Mouse (Mus musculus): ENCODE data around the gene Fbxo27. TPM values are rescaled to one million over a fixed set of nuclear protein-coding genes. Genes with fewer than 3 reads are reported as not detected.

Gene Fbxo27
- total and polyA plus RNA-seq, 3 experiments, result not detected

DNA sequence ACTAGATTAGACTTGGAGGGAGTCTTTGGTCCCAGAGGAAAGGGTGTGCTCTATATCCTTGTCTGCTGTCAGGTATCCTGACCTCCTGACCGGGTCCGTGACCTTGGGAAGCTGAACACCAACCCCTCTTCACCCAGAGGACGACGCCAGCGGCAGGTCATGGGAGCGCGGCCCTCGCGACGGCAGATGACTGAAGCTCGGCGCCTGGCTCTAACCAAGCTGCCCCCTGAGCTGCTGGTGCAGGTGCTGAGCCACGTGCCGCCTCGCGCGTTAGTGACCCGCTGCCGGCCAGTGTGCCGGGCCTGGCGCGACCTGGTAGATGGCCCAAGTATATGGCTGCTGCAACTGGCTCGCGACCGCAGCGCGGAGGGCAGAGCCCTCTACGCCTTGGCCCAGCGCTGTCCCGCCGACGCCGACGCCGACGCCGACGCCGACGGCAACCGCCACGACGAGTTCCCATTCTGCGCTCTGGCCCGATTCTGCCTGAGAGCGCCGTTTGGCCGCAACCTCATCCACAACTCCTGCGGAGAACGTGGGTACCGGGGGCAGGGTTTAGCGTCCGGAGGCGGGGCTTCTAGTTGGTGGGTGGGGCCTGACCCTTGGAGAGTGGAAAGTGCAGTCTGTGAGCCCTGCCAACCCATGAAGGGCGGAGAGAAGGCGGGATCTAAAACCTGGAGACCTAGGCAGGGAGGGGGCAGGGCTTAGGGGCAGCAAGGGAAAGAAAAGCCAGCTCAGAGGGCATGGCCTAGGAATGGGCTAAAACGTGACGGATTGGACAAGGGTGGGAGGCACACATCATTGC, 39.9 kb downstream of the Fbxo27 start:
- no peak overlapping the region for H3K4me3 ChIP-seq (ENCODE audit: control insufficient read depth in 1 of 2, insufficient read depth in 1 of 2, low read depth in 2 of 2, low read length in 2 of 2)
- DNase-seq (ENCODE audit: low read depth, low spot score), result no peak
- no peak for TF ChIP-seq TBP (IDR thresholded peaks at IDR 0.05; ENCODE audit: low read depth, low read length)
- TF ChIP-seq TCF12 (IDR thresholded peaks at IDR 0.05; ENCODE audit: low read depth, low read length), result no peak
- TF ChIP-seq RCOR1 (IDR thresholded peaks at IDR 0.05; ENCODE audit: low read depth, low read length), result no peak
- TF ChIP-seq EP300 (IDR thresholded peaks at IDR 0.05; ENCODE audit: low read depth in 1 of 2, low read length in 2 of 2), result no peak
- TF ChIP-seq RAD21 (IDR thresholded peaks at IDR 0.05; ENCODE audit: low read depth, low read length), result no peak
- no peak for TF ChIP-seq USF1 (IDR thresholded peaks at IDR 0.05; ENCODE audit: low read depth, low read length)
- TF ChIP-seq TAL1 (IDR thresholded peaks at IDR 0.05; ENCODE audit: low read length), result no peak
- no peak for TF ChIP-seq BHLHE40 (IDR thresholded peaks at IDR 0.05; ENCODE audit: borderline replicate concordance, low read depth, low read length)
- TF ChIP-seq ZC3H11A (IDR thresholded peaks at IDR 0.05; ENCODE audit: low read depth, low read length), result no peak
- no peak for TF ChIP-seq ZMIZ1 (IDR thresholded peaks at IDR 0.05; ENCODE audit: low read depth, low read length)
- TF ChIP-seq CHD1 (IDR thresholded peaks at IDR 0.05; ENCODE audit: low read depth, low read length), result no peak
- no peak for TF ChIP-seq ETS1 (IDR thresholded peaks at IDR 0.05; ENCODE audit: low read depth, low read length)
- TF ChIP-seq MAX (IDR thresholded peaks at IDR 0.05; ENCODE audit: low read length), result no peak
- no peak for TF ChIP-seq POLR2AphosphoS5 (IDR thresholded peaks at IDR 0.05; ENCODE audit: borderline replicate concordance, low read depth, low read length)
- H3K27me3 ChIP-seq (ENCODE audit: control insufficient read depth in 1 of 2, insufficient read depth in 2 of 2, low read length in 2 of 2), result no peaks in the 10 kb centered on the region
- no peaks in the 10 kb centered on the region for H3K9me3 ChIP-seq (replicated peaks; ENCODE audit: insufficient read depth, low read length)
- H3K9ac ChIP-seq (ENCODE audit: control insufficient read depth, low read depth, low read length, poor library complexity, severe bottlenecking), result no peak overlapping the region
- H3K79me2 ChIP-seq (ENCODE audit: control insufficient read depth, insufficient read depth, low read length, poor library complexity), result no peaks in the 10 kb centered on the region
- no peaks in the 10 kb centered on the region for H3K36me3 ChIP-seq (ENCODE audit: control insufficient read depth in 1 of 2, insufficient read depth in 2 of 2, low read length in 2 of 2)
- H3K4me1 ChIP-seq (ENCODE audit: control insufficient read depth in 1 of 2, insufficient read depth in 2 of 2, low read length in 2 of 2), result no peaks in the 10 kb centered on the region
- H3K27ac ChIP-seq (ENCODE audit: control insufficient read depth, low read depth, low read length), result no peak overlapping the region

DNA sequence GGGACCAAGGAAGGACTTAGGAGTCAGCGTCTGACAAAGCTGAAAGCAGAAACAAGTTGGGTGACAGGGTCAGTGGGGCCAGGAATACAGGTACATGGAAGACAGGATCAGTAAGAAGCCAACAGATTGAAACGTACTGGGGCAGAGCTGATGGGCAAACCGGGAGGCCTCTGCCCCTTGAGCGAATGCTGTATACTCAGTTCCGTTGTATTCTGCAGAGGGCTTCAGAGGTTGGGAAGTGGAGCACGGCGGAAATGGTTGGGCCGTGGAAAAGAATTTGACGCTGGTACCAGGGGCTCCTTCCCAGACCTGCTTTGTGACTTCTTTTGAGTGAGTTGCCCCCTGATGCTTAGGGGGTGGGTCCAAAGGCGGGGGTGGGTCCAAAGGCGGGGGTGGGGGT, 40.6 kb downstream of the Fbxo27 start:
- DNase-seq (ENCODE audit: low read depth, low spot score), result no peak
- no peaks in the 10 kb centered on the region for H3K27me3 ChIP-seq (ENCODE audit: control insufficient read depth in 1 of 2, insufficient read depth in 2 of 2, low read length in 2 of 2)
- no peaks in the 10 kb centered on the region for H3K9me3 ChIP-seq (replicated peaks; ENCODE audit: insufficient read depth, low read length)
- no peak overlapping the region for H3K4me3 ChIP-seq (ENCODE audit: control insufficient read depth in 1 of 2, insufficient read depth in 1 of 2, low read depth in 2 of 2, low read length in 2 of 2)
- no peaks in the 10 kb centered on the region for H3K4me1 ChIP-seq (ENCODE audit: control insufficient read depth in 1 of 2, insufficient read depth in 2 of 2, low read length in 2 of 2)
- H3K9ac ChIP-seq (ENCODE audit: control insufficient read depth, low read depth, low read length, poor library complexity, severe bottlenecking), result no peak overlapping the region
- no peak overlapping the region for H3K27ac ChIP-seq (ENCODE audit: control insufficient read depth, low read depth, low read length)
- TF ChIP-seq USF2 (IDR thresholded peaks at IDR 0.05; ENCODE audit: borderline replicate concordance in 1 of 2, insufficient read depth in 1 of 2, low read depth in 1 of 2, low read length in 2 of 2), result no peak
- TF ChIP-seq MAX (IDR thresholded peaks at IDR 0.05; ENCODE audit: low read length), result no peak
- TF ChIP-seq USF1 (IDR thresholded peaks at IDR 0.05; ENCODE audit: low read depth, low read length), result no peak
- TF ChIP-seq CHD2 (IDR thresholded peaks at IDR 0.05; ENCODE audit: low read length), result no peak
- TF ChIP-seq POLR2AphosphoS5 (IDR thresholded peaks at IDR 0.05; ENCODE audit: borderline replicate concordance, low read depth, low read length), result no peak
- no peak for TF ChIP-seq CTCF (IDR thresholded peaks at IDR 0.05 in 2 of 3, conservative IDR thresholded peaks at IDR 0.05 in 1 of 3; ENCODE audit: control insufficient read depth in 1 of 3, insufficient read depth in 1 of 3, low read depth in 2 of 3, low read length in 3 of 3, poor library complexity in 1 of 3, severe bottlenecking in 1 of 3)
- TF ChIP-seq TCF12 (IDR thresholded peaks at IDR 0.05; ENCODE audit: low read depth, low read length), result no peak
- no peak for TF ChIP-seq EP300 (IDR thresholded peaks at IDR 0.05; ENCODE audit: low read depth in 1 of 2, low read length in 2 of 2)
- no peak for TF ChIP-seq TBP (IDR thresholded peaks at IDR 0.05; ENCODE audit: low read depth, low read length)
- no peak for TF ChIP-seq MAZ (IDR thresholded peaks at IDR 0.05; ENCODE audit: low read depth, low read length)
- no peak for TF ChIP-seq NELFE (IDR thresholded peaks at IDR 0.05; ENCODE audit: low read depth, low read length)
- no peak for TF ChIP-seq MEF2A (IDR thresholded peaks at IDR 0.05; ENCODE audit: extremely low read depth, insufficient replicate concordance, low read depth, low read length, poor library complexity, severe bottlenecking)
- TF ChIP-seq SMC3 (IDR thresholded peaks at IDR 0.05; ENCODE audit: low read depth, low read length), result no peak
- TF ChIP-seq ETS1 (IDR thresholded peaks at IDR 0.05; ENCODE audit: low read depth, low read length), result no peak
- no peak for TF ChIP-seq JUND (IDR thresholded peaks at IDR 0.05; ENCODE audit: low read depth, low read length)
- TF ChIP-seq POLR2AphosphoS2 (IDR thresholded peaks at IDR 0.05; ENCODE audit: low read length), result no peak
- TF ChIP-seq E2F4 (IDR thresholded peaks at IDR 0.05; ENCODE audit: borderline replicate concordance, low read depth, low read length), result no peak
- TF ChIP-seq KAT2A (conservative IDR thresholded peaks at IDR 0.05; ENCODE audit: low read depth, low read length), result no peak
- H3K79me2 ChIP-seq (ENCODE audit: control insufficient read depth, insufficient read depth, low read length, poor library complexity), result no peaks in the 10 kb centered on the region
- no peaks in the 10 kb centered on the region for H3K36me3 ChIP-seq (ENCODE audit: control insufficient read depth in 1 of 2, insufficient read depth in 2 of 2, low read length in 2 of 2)

Data from MEL (cell line).